ENCODE assay signal across 8 mouse cellular contexts in the genomic region with DNA sequence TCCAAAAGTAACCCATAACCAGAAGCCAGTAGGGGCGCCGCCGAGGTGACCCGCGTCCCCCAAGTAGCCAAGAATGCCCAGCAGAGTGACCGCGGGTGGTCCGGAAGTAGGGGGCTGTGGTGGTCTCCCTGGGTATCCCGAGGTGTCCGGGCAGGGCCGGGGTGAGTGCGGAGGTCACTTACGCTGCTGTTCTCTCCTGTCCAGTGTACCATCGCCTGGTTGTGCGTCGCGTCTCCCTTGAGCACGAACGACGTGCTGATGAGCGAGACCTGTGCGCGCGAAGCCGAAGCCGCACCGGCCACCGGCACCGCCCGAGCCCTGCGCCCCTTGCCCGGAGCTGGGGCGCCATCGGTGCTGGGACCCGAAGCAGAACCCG. TPM values are rescaled to one million over a fixed set of nuclear protein-coding genes. Genes with fewer than 3 reads are reported as not detected.
A peak's percentile ranks its signal among the peaks of the same experiment; 100 is the strongest.
DNase-seq lines count a peak whose midpoint lies in the region; ATAC-seq and TF ChIP-seq lines count a peak whose summit lies in the region.

No protein-coding gene starts in this region.

- peak overlapping the region; percentile 59 for H3K4me3 ChIP-seq in lung, postnatal 0 days (ENCODE audit: low read depth, low read length)
- H3K4me3 ChIP-seq in intestine, embryonic 14.5 days (ENCODE audit: low read depth, low read length): peak overlapping the region; percentile 76
- peak overlapping the region; percentile 90 for H3K4me3 ChIP-seq in midbrain, postnatal 0 days (ENCODE audit: low read depth, low read length)

- H3K4me2 ChIP-seq in lung, postnatal 0 days (replicated peaks; ENCODE audit: low read depth, low read length): peak overlapping the region; percentile 100
- H3K4me2 ChIP-seq in intestine, embryonic 14.5 days (ENCODE audit: low read length): peak overlapping the region; percentile 99
- peak overlapping the region; percentile 97 for H3K4me2 ChIP-seq in midbrain, postnatal 0 days (ENCODE audit: low read depth, low read length, poor library complexity, severe bottlenecking)

- no peaks in the 10 kb centered on the region for H3K36me3 ChIP-seq in lung, postnatal 0 days (ENCODE audit: insufficient read depth, low read length)
- H3K36me3 ChIP-seq in intestine, embryonic 14.5 days (ENCODE audit: control insufficient read depth, insufficient read depth, low read length): no peaks in the 10 kb centered on the region
- no peaks in the 10 kb centered on the region for H3K36me3 ChIP-seq in midbrain, postnatal 0 days (ENCODE audit: insufficient read depth, low read length)

- WGBS in lung, postnatal 0 days: 2% methylated on average over 36 of the region's 36 CpGs
- WGBS in intestine, embryonic 14.5 days: under 1% methylated on average over 36 of the region's 36 CpGs
- WGBS in midbrain, postnatal 0 days: under 1% methylated on average over 36 of the region's 36 CpGs

- H3K9me3 ChIP-seq in lung, postnatal 0 days (ENCODE audit: low read length): no peaks in the 10 kb centered on the region
- H3K9me3 ChIP-seq in intestine, embryonic 14.5 days (ENCODE audit: control insufficient read depth, low read length): no peaks in the 10 kb centered on the region
- H3K9me3 ChIP-seq in midbrain, postnatal 0 days (ENCODE audit: low read length): no peaks in the 10 kb centered on the region

- peak overlapping the region; percentile 50 for H3K9ac ChIP-seq in lung, postnatal 0 days (replicated peaks; ENCODE audit: low read depth)
- H3K9ac ChIP-seq in intestine, embryonic 14.5 days (ENCODE audit: low read length): peak overlapping the region; percentile 72
- peak overlapping the region; percentile 77 for H3K9ac ChIP-seq in midbrain, postnatal 0 days (replicated peaks; ENCODE audit: low read length, poor library complexity, severe bottlenecking)

- no peak overlapping the region for H3K27ac ChIP-seq in lung, postnatal 0 days (ENCODE audit: low read length)
- no peak overlapping the region for H3K27ac ChIP-seq in intestine, embryonic 14.5 days (ENCODE audit: low read depth)
- no peak overlapping the region for H3K27ac ChIP-seq in midbrain, postnatal 0 days (ENCODE audit: low read depth, low read length)

- DNase-seq in adrenal gland, postnatal 14 days: peak; percentile 32
- DNase-seq in adrenal gland, postnatal 36 days: no peak
- DNase-seq in lung, postnatal 0 days (ENCODE audit: low spot score): no peak
- DNase-seq in lung, adult 18-20 months: no peak
- no peak for DNase-seq in intestine, embryonic 14.5 days (ENCODE audit: low spot score)
- no peak for DNase-seq in midbrain, postnatal 0 days (ENCODE audit: low spot score)
- DNase-seq in B cell, adult 2 months: no peak
- no peak for DNase-seq in thymus, postnatal 0 days (ENCODE audit: low spot score)

- TF ChIP-seq CTCF in lung, postnatal 0 days (IDR thresholded peaks at IDR 0.05): 0 out of 2 replicates have a peak, but pooled peaks have one; percentile 16
- peak; percentile 41 for TF ChIP-seq CTCF in midbrain, postnatal 0 days (IDR thresholded peaks at IDR 0.05)

- ATAC-seq in lung, postnatal 0 days: peak; percentile 11; the same call in 1 of the 2 replicates
- peak; percentile 12; the same call in 1 of the 2 replicates for ATAC-seq in intestine, embryonic 14.5 days (replicated peaks; ENCODE audit: low FRiP score, low TSS enrichment, low read depth)
- no peak for ATAC-seq in midbrain, postnatal 0 days (ENCODE audit: low FRiP score)

- no peaks in the 10 kb centered on the region for H3K4me1 ChIP-seq in lung, postnatal 0 days (ENCODE audit: insufficient read depth, low read depth, low read length)
- H3K4me1 ChIP-seq in intestine, embryonic 14.5 days (replicated peaks; ENCODE audit: control insufficient read depth, insufficient read depth, low read length): peaks cover 29% of the 10 kb centered on the region; the same call in 1 of the 2 replicates
- H3K4me1 ChIP-seq in midbrain, postnatal 0 days (ENCODE audit: insufficient read depth, low read length): peaks cover 12% of the 10 kb centered on the region

- no peak for TF ChIP-seq EP300 in lung, postnatal 0 days (IDR thresholded peaks at IDR 0.05)

- peaks cover 3% of the 10 kb centered on the region; the same call in 1 of the 2 replicates for H3K27me3 ChIP-seq in lung, postnatal 0 days (replicated peaks; ENCODE audit: insufficient read depth, low read length)
- H3K27me3 ChIP-seq in intestine, embryonic 14.5 days (replicated peaks; ENCODE audit: control insufficient read depth, insufficient read depth, low read length): no peaks in the 10 kb centered on the region
- H3K27me3 ChIP-seq in midbrain, postnatal 0 days (ENCODE audit: insufficient read depth, low read length): no peaks in the 10 kb centered on the region

RNA-seq across cellular contexts. Expression of gene Sorcs2, which starts 0.6 kb away (rescaled TPM):
- total RNA-seq in adrenal gland, postnatal 14 days (2021): 10.1 and 10.3 TPM in 2 replicates
- total RNA-seq in adrenal gland, postnatal 36 days (2021): 10 to 100 TPM; 13.9 to 24.5 TPM
- 9.4 TPM in 2 replicates for polyA plus RNA-seq in lung, postnatal 0 days (2015; fragmentation: Nextera tagmentation; extraction: Ambion mirVana)
- 12.8 and 14.4 TPM in 2 replicates for polyA plus RNA-seq in intestine, embryonic 14.5 days (2014; fragmentation: Nextera tagmentation; extraction: Ambion mirVana)
- total RNA-seq in midbrain, postnatal 0 days (2014; rRNA removed): 49.2 and 50.3 TPM in 2 replicates
- polyA plus RNA-seq in midbrain, postnatal 0 days (2015; fragmentation: Nextera tagmentation; extraction: Ambion mirVana): 14.1 and 16.1 TPM in 2 replicates
- 1.6 and 1.7 TPM in 2 replicates for polyA plus RNA-seq in thymus, postnatal 0 days (2015; fragmentation: Nextera tagmentation; extraction: Ambion mirVana)
